In genomic region chr11:3288521-3289301, GRCm38 (mm10) we compare ENCODE assay signal across 8 mouse cellular contexts. TPM values are rescaled to one million over a fixed set of nuclear protein-coding genes. Genes with fewer than 3 reads are reported as not detected.
A peak's percentile ranks its signal among the peaks of the same experiment; 100 is the strongest.
DNase-seq lines count a peak whose midpoint lies in the region; ATAC-seq and TF ChIP-seq lines count a peak whose summit lies in the region.

TSS of gene Patz1 (plus strand) at chr11:3288874.

- no peaks in the 10 kb centered on the region for H3K27me3 ChIP-seq in embryonic facial prominence, embryonic 10.5 days (replicated peaks; ENCODE audit: low read depth, poor library complexity, severe bottlenecking)
- no peaks in the 10 kb centered on the region for H3K27me3 ChIP-seq in heart, adult 2 months (ENCODE audit: control insufficient read depth, insufficient read depth, low read length)
- H3K27me3 ChIP-seq in limb, embryonic 10.5 days (ENCODE audit: low read depth, poor library complexity, severe bottlenecking): no peaks in the 10 kb centered on the region
- no peaks in the 10 kb centered on the region for H3K27me3 ChIP-seq in midbrain, embryonic 11.5 days (ENCODE audit: control insufficient read depth, insufficient read depth, low read length)

- peak; percentile 57; the same call in 1 of the 2 replicates for TF ChIP-seq EP300 in heart, adult 2 months (IDR thresholded peaks at IDR 0.05; ENCODE audit: insufficient read depth, low read depth, low read length)

- ATAC-seq in midbrain, embryonic 11.5 days (ENCODE audit: low FRiP score): peak; percentile 36

- peak; percentile 56 to 57 for DNase-seq in B cell, adult 2 months
- peak; percentile 77 for DNase-seq in adrenal gland, adult 2 months
- DNase-seq in embryonic facial prominence, embryonic 10.5 days (ENCODE audit: low spot score): peak; percentile 75
- DNase-seq in heart, adult 2 months: peak; percentile 50 to 63
- DNase-seq in kidney, adult 11 months: peak; percentile 71
- DNase-seq in limb, embryonic 10.5 days (ENCODE audit: low spot score): peak; percentile 78
- peak; percentile 98 for DNase-seq in midbrain, embryonic 11.5 days (ENCODE audit: low spot score, missing footprints)
- DNase-seq in spleen, adult 12 weeks (ENCODE audit: low spot score): peak; percentile 46

- peak within 1 kb of the TSS; percentile 92 for H3K4me3 ChIP-seq in embryonic facial prominence, embryonic 10.5 days
- peak within 1 kb of the TSS; percentile 100 for H3K4me3 ChIP-seq in heart, adult 2 months
- H3K4me3 ChIP-seq in limb, embryonic 10.5 days: peak within 1 kb of the TSS; percentile 86
- peak within 1 kb of the TSS; percentile 92 for H3K4me3 ChIP-seq in midbrain, embryonic 11.5 days (ENCODE audit: low read depth, low read length)

- H3K27ac ChIP-seq in embryonic facial prominence, embryonic 10.5 days (replicated peaks): peak within 1 kb of the TSS; percentile 100
- peak within 1 kb of the TSS; percentile 98 for H3K27ac ChIP-seq in heart, adult 2 months
- peak within 1 kb of the TSS; percentile 98 for H3K27ac ChIP-seq in limb, embryonic 10.5 days
- H3K27ac ChIP-seq in midbrain, embryonic 11.5 days (ENCODE audit: low read depth, low read length): peak within 1 kb of the TSS; percentile 100

- TF ChIP-seq POLR2A in heart, adult 2 months (IDR thresholded peaks at IDR 0.05; ENCODE audit: insufficient read depth, low read depth, low read length): peak; percentile 74; the same call in 1 of the 2 replicates

- TF ChIP-seq CTCF in heart, adult 2 months (IDR thresholded peaks at IDR 0.05): no peak

- H3K4me1 ChIP-seq in embryonic facial prominence, embryonic 10.5 days: peaks cover 33% of the 10 kb centered on the region
- peaks cover 9% of the 10 kb centered on the region for H3K4me1 ChIP-seq in heart, adult 2 months (ENCODE audit: control insufficient read depth, insufficient read depth, low read length)
- peaks cover 33% of the 10 kb centered on the region for H3K4me1 ChIP-seq in limb, embryonic 10.5 days
- H3K4me1 ChIP-seq in midbrain, embryonic 11.5 days (ENCODE audit: control insufficient read depth, insufficient read depth, low read length): peaks cover 14% of the 10 kb centered on the region

- intact Hi-C loops in heart, adult 2 months (cut with DNase I): loop anchor here (1.0 kb wide), 1 partner anchor 22 kb away; the partner anchor contains the start of gene Drg1

- under 1% methylated on average over 41 of the region's 41 CpGs for WGBS in embryonic facial prominence, embryonic 10.5 days
- under 1% methylated on average over 41 of the region's 41 CpGs for WGBS in heart, adult 2 months
- under 1% methylated on average over 41 of the region's 41 CpGs for WGBS in limb, embryonic 10.5 days
- WGBS in midbrain, embryonic 11.5 days: under 1% methylated on average over 41 of the region's 41 CpGs

- 0 out of 2 replicates have a peak, but pooled peaks cover 2% of the 10 kb centered on the region for H3K79me2 ChIP-seq in heart, adult 2 months (replicated peaks; ENCODE audit: control insufficient read depth, insufficient read depth, low read length)

- H3K9ac ChIP-seq in heart, adult 2 months (ENCODE audit: low read depth, low read length): peak within 1 kb of the TSS; percentile 95
- H3K9ac ChIP-seq in midbrain, embryonic 11.5 days (ENCODE audit: low read length): peak within 1 kb of the TSS; percentile 100

- H3K36me3 ChIP-seq in embryonic facial prominence, embryonic 10.5 days (replicated peaks): peaks cover 26% of the 10 kb centered on the region
- no peaks in the 10 kb centered on the region for H3K36me3 ChIP-seq in heart, adult 2 months (ENCODE audit: control insufficient read depth, insufficient read depth, low read length)
- H3K36me3 ChIP-seq in limb, embryonic 10.5 days: peaks cover 25% of the 10 kb centered on the region
- H3K36me3 ChIP-seq in midbrain, embryonic 11.5 days (ENCODE audit: control insufficient read depth, insufficient read depth, low read length): no peaks in the 10 kb centered on the region

- H3K9me3 ChIP-seq in embryonic facial prominence, embryonic 10.5 days: no peaks in the 10 kb centered on the region
- no peaks in the 10 kb centered on the region for H3K9me3 ChIP-seq in limb, embryonic 10.5 days (replicated peaks)
- H3K9me3 ChIP-seq in midbrain, embryonic 11.5 days (ENCODE audit: control insufficient read depth, low read length): no peaks in the 10 kb centered on the region

- H3K4me2 ChIP-seq in midbrain, embryonic 11.5 days: peak within 1 kb of the TSS; percentile 100

RNA-seq across cellular contexts. Expression of gene Patz1, which starts in this region (rescaled TPM):
- total RNA-seq in adrenal gland, adult 2 months (2021): 10 to 100 TPM; 19.7 to 30.4 TPM
- 73.0 and 73.9 TPM in 2 replicates for polyA plus RNA-seq in adrenal gland, adult 2 months (2012; rRNA removed)
- 91.5 and 96.8 TPM in 2 replicates for polyA plus RNA-seq in embryonic facial prominence, embryonic 10.5 days (2016; fragmentation: Nextera tagmentation; extraction: Ambion mirVana)
- total RNA-seq in heart, adult 2 months (2021): 10 to 100 TPM; 19.4 to 30.8 TPM
- 16.3 and 19.9 TPM in 2 replicates for polyA plus RNA-seq in heart, adult 2 months (2012; rRNA removed)
- polyA plus RNA-seq in limb, embryonic 10.5 days (2016; fragmentation: Nextera tagmentation; extraction: Ambion mirVana): 80.2 and 81.7 TPM in 2 replicates
- 107 and 116 TPM in 2 replicates for polyA plus RNA-seq in midbrain, embryonic 11.5 days (2014; fragmentation: Nextera tagmentation; extraction: Ambion mirVana)

Comparison
In these comparisons a context has a peak if more than half of its experiments do, and no peak if none do; other contexts are left out.
1. Peak in every context shown above with its lines: DNase-seq, ATAC-seq, H3K4me3 ChIP-seq and H3K27ac ChIP-seq.
2. DNase-seq: peak in every context shown above with its lines; median percentile 98 in midbrain, embryonic 11.5 days; 78 in limb, embryonic 10.5 days; 77 in adrenal gland, adult 2 months; 75 in embryonic facial prominence, embryonic 10.5 days; 71 in kidney, adult 11 months; 56 in B cell, adult 2 months; 56 in heart, adult 2 months; 46 in spleen, adult 12 weeks.